Mouse (Mus musculus) erythroblast, embryonic 14.5 days (primary cell): Measurements from ENCODE around the gene Prkcz. TPM values are rescaled to one million over a fixed set of nuclear protein-coding genes. Genes with fewer than 3 reads are reported as not detected.

Source experiments
- H3K27me3 ChIP-seq: 2 replicates; pipeline ENCODE4 v1.6.1; 2012; ENCODE audit warnings: inconsistent platforms; ENCODE audit not compliant: control insufficient read depth
- H3K36me3 ChIP-seq: 2 replicates; pipeline ENCODE4 v1.6.1; 2012; ENCODE audit warnings: mild to moderate bottlenecking, inconsistent platforms; ENCODE audit not compliant: control insufficient read depth
- H3K4me1 ChIP-seq: 2 replicates; pipeline ENCODE4 v1.6.1; 2012; ENCODE audit warnings: inconsistent platforms; ENCODE audit not compliant: control insufficient read depth
- H3K4me3 ChIP-seq: replicated peaks from 2 replicates; pipeline ENCODE3; 2012; ENCODE audit warnings: moderate library complexity, mild to moderate bottlenecking, inconsistent platforms
- H3K9me3 ChIP-seq: 2 replicates; pipeline ENCODE4 v1.6.1; 2012; ENCODE audit warnings: low read length, inconsistent platforms, mixed read lengths; ENCODE audit not compliant: control insufficient read depth
- GATA1 ChIP-seq: IDR thresholded peaks from 2 replicates; pipeline ENCODE4 v1.6.1; 2012; ENCODE audit warnings: low read length, inconsistent platforms, mixed read lengths
- TAL1 ChIP-seq: IDR thresholded peaks from 3 replicates; pipeline ENCODE4 v1.6.1; 2012; ENCODE audit warnings: low read length, inconsistent platforms, mixed read lengths
- polyA plus RNA-seq: library from polyadenylated mRNA; stranded (reverse); fragments of >175 nt; gene quantifications from 2 replicates; pipeline ENCODE4 v1.2.3, GENCODE M21; 2012

Prkcz gene
- polyA plus RNA-seq, 1 experiment, result 0.02 TPM

DNA sequence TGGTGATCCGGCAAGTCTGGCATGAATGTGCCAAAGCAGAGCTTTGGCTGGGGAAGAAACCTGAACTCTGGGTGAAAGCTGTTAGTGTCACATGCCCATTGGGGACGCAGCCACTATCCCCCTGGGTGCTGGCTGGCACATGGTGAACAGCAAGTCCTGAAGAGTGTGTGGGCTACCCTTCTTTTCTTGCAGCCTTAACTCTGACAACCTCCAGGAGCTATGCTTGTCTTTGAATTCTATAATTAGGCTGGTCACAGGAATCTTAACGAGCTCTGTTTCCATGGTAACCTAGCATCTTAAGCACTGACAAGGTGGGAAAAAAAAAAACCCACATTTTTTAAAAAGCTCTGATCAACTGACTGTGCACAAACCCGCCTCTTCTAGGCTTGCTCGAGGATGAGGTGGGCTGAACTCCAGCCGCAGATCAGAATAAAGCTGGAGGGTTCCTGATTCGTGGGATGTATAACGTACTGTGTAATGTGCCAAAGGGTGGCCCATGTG is 55.6 kb downstream of the Prkcz start:
- H3K9me3 ChIP-seq, result no peaks in the 10 kb centered on the region
- no peak overlapping the region for H3K4me3 ChIP-seq
- H3K27me3 ChIP-seq, result no peaks in the 10 kb centered on the region; the same call in 1 of the 2 replicates
- TF ChIP-seq TAL1 (no peak), GATA1 (no peak)
- H3K4me1 ChIP-seq, result no peaks in the 10 kb centered on the region
- H3K36me3 ChIP-seq, result no peaks in the 10 kb centered on the region

DNA sequence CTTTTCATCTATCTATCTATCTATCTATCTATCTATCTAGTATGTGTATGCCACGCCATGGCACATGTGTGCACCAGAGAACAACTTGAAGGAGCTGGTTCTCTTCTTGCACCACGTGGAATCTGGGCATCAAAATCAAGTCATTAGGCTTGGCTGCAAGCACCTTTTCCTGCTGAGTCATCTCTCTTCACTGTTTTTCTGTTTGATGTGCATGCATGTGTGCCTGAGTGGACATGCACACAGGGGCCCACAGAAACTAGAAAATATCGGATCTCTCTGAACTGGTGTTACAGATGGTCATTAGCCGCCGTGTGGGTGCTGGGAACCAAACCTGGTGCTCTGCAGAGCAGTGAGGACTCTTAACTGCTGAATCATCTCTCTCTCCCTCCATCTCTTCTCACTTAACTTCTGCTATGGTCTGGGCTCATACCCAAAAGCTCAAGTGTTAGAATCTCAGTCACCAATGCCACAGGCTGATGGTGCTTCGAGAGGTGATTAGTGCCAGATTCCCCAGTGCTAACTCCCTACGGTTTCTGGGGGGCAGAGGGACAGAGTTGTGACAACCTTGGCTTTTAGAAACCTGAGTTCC is 56.6 kb downstream of the Prkcz start:
- H3K36me3 ChIP-seq, result no peaks in the 10 kb centered on the region
- no peaks in the 10 kb centered on the region for H3K4me1 ChIP-seq
- H3K27me3 ChIP-seq, result no peaks in the 10 kb centered on the region; the same call in 1 of the 2 replicates
- no peaks in the 10 kb centered on the region for H3K9me3 ChIP-seq
- H3K4me3 ChIP-seq, result no peak overlapping the region
- TF ChIP-seq GATA1, result no peak
- TF ChIP-seq TAL1, result no peak

DNA sequence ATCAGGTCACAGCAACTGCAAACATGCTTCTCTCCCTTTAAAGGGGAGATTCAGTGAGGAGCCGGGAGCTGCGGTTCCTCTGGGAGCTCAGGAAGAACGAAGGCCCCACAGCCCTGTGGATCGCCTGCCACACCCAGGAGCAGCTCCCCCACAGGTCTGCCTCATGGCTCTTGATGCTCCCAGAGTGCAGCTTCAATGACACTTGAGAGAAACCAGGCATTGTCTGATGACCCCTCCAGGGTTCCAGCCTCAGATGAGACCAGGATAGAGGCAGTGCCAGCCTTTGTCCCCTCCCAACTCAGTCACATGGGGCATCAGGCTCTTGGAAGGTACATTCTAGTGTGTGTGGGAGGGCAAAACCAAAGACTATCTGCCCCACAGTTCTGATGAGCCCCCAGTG is 59.2 kb downstream of the Prkcz start:
- TF ChIP-seq GATA1, result no peak
- TF ChIP-seq TAL1, result no peak
- Histone ChIP-seq H3K4me1 (no peaks in the 10 kb centered on the region), H3K9me3 (no peaks in the 10 kb centered on the region), H3K4me3 (no peak overlapping the region), H3K36me3 (no peaks in the 10 kb centered on the region), H3K27me3 (no peaks in the 10 kb centered on the region)

DNA sequence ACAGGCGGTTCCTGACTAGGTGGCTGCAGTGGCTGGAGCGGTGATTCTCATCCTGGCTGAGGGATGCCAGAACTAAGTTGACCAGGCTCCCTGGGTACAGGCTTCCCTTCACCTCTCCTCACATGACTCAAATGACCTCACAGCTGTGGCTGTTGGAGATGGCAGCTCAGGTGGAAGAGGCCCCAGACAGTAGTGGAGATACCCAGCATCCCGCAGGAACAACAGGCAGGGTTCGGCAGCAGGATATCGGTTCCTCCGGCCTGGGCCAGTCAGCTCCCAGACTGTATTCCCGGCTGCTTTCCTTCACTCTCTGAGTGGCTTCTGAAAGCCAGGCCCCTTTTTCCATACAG is 60.1 kb downstream of the Prkcz start:
- H3K4me3 ChIP-seq, result no peak overlapping the region
- no peaks in the 10 kb centered on the region for H3K9me3 ChIP-seq
- H3K27me3 ChIP-seq, result no peaks in the 10 kb centered on the region
- no peaks in the 10 kb centered on the region for H3K4me1 ChIP-seq
- no peaks in the 10 kb centered on the region for H3K36me3 ChIP-seq
- TF ChIP-seq GATA1, result no peak
- TF ChIP-seq TAL1, result no peak

DNA sequence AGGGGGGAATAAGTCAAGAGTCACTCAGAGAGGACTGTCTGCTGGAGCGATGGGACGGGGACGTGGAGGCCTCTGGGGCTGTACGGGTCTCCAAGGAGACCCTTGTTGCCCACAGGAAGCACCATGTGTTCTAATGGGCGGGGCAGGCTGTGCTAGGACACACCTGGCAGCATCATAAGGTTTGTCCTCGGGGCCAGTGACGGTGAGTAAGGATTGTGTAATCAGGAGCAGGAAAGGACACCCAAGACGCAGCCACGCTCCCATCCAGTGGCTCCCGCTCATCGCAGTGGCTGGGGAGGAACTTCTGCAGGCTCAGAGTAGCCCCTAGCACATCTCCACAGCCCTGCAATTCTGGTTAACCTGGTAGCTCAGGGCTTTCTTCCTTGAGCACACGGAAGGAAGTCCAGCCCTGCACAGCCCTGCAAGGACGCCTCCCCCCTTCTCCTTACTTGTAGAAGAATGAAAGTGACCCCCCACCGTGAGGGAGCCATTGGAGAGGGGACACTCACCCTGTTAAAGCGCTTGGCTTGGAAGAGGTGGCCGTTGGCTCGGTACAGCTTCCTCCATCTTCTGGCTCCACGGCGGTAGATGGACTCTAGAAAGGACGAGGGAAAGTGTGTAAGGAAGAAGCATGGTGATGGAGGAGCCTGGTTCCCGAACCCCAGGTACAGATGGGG is 60.6 kb downstream of the Prkcz start:
- no peaks in the 10 kb centered on the region for H3K27me3 ChIP-seq
- no peaks in the 10 kb centered on the region for H3K9me3 ChIP-seq
- no peak overlapping the region for H3K4me3 ChIP-seq
- no peak for TF ChIP-seq TAL1
- TF ChIP-seq GATA1, result no peak
- no peaks in the 10 kb centered on the region for H3K4me1 ChIP-seq
- H3K36me3 ChIP-seq, result no peaks in the 10 kb centered on the region

DNA sequence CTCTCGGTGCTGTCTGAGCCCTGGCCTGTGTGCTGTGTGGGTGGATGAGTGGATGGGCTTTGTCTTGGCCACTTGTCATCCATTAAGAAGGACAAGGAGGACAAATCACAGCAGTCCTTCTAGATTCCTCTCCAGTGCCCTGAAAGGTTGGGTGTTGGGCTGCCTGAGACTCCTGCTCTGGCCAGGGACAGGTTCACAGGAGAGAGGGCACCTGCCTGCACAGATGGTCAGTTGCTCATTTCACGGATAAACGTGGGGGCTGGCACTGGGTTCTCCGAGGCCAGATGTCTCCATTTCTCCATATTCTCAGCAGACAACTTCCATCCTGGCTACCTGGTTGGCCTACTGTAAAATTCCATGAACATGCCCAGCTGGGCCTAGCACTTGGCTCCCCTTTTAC is 62.3 kb downstream of the Prkcz start:
- Histone ChIP-seq H3K9me3 (no peaks in the 10 kb centered on the region), H3K36me3 (no peaks in the 10 kb centered on the region), H3K4me1 (no peaks in the 10 kb centered on the region), H3K27me3 (no peaks in the 10 kb centered on the region), H3K4me3 (no peak overlapping the region)
- no peak for TF ChIP-seq TAL1
- TF ChIP-seq GATA1, result no peak

DNA sequence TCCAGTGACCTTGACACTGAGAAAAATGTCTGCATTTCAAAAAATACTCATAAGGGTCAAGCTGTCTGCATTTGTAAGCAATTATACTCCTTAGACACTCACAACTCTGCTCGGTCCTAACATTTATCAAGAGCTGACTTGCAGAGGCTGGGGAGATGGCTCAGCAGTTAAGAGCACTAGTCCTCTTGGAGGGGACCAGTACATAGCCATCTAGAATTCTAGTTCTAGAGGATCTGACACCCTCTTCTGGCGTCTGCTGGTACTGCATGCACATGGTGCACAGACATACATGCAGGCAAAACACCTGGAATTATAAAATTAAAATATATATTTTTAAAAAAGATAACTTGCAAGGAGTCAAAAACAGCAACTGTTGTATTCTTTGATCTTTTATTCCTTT is 64.1 kb downstream of the Prkcz start:
- H3K4me3 ChIP-seq, result no peak overlapping the region
- TF ChIP-seq TAL1 (no peak), GATA1 (no peak)
- H3K27me3 ChIP-seq, result no peaks in the 10 kb centered on the region
- no peaks in the 10 kb centered on the region for H3K36me3 ChIP-seq
- H3K9me3 ChIP-seq, result no peaks in the 10 kb centered on the region
- H3K4me1 ChIP-seq, result no peaks in the 10 kb centered on the region

DNA sequence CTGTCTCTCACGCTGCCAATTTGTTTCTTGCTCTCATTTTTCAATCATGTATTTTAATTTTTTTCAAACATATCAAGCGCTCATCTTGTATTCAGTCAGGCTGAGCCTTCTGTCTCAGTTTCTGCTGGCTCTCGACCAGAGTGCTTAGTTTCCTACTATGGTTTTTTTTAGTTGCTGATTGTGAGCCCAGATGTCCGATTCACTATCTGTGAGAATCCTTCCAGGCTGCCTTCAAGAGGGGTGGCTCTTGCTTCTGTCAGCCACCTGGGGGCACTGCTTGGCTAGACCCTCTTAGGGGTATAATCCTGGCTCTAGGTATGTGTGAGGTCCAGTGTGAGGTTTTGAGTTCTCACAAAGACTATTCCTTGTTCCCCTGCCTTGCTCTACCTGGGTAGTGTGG is 65.2 kb downstream of the Prkcz start:
- H3K36me3 ChIP-seq, result no peaks in the 10 kb centered on the region
- TF ChIP-seq GATA1, result no peak
- TF ChIP-seq TAL1, result no peak
- no peaks in the 10 kb centered on the region for H3K27me3 ChIP-seq
- no peak overlapping the region for H3K4me3 ChIP-seq
- no peaks in the 10 kb centered on the region for H3K4me1 ChIP-seq
- no peaks in the 10 kb centered on the region for H3K9me3 ChIP-seq

DNA sequence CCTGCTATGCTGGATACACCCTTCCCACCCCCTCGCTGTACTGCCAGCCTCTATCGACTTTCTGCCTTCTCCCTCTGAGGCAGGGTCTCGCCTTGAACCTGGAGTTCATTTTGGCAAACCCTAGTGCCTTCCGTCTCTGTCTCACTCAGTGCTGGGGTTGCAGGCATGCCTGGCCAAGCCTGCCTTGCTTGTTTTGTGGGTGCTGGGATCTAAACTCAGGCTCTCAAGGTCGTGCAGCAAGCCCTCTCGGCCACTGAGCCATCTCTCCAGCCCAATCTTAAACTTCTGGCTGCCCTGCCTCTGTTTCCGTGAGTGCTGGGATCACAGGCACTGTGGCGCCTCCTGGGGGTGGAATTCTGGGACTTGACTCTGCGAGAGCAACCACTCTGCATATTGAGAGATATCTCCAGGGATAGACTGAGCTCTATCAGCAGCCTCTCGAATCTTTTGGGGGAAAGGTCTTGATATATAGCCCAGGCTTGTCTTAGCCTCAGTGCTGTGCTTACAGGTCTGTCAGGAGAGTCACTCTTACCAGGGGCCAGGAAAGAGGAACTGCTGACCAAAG is 66.1 kb downstream of the Prkcz start:
- Histone ChIP-seq H3K36me3 (no peaks in the 10 kb centered on the region), H3K9me3 (no peaks in the 10 kb centered on the region), H3K4me1 (no peaks in the 10 kb centered on the region), H3K27me3 (no peaks in the 10 kb centered on the region), H3K4me3 (no peak overlapping the region)
- TF ChIP-seq GATA1, result no peak
- TF ChIP-seq TAL1, result no peak
